Mouse (Mus musculus): Measurements from ENCODE around the gene Myo15b.

The Myo15b gene

DNA sequence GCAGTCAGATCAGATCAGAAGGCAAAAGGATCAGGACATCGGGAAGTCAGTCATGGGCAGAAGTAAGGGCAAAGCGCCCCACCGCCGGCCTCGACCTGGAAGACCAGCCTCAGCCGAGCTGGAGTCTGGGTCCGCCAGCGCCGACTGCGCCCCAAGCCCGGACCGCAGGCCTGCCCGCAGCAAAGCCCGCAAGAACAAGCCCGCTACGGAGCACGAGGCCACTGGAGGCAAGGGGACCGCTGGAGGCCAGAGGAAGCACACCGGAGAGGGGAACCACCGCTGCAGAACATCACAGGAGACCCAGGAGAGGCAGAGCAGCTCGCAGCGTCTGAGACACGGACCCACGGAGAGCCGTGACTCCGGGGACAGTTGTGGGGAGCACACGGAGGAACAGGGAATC, at the start of gene Myo15b:
TSS of gene Myo15b (plus strand) at position 53 of the 400 bp plus-strand sequence.
- no peak for DNase-seq

DNA sequence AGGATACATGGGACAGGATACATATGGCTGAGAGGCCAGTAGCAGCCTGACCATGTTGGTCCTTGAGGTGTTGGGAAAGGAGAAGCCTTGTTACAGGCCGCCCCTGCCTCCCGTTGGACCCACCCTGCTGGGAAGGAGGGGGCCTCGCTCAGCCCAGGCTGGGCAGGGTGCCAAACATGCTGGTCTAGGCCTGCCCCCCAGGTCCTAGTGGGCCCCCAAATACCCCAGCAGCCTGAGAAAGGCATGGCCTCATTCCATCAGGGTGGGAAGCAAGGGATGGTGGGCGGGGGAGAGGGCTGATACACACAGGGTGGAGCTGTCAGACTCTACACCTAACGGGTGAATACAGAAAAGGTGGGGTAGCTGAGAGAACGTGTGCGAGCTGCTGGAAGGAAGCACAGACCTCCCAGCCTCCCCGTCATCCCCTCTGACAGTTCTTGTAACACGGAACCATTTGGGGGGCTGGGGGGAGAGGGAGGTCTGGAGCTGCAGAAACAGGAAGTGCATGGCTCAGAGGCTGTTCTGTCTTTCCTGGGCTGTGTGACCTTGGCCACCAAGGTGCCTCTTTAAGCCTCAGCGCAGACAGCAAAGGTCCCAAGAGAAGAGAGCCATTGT, 49.4 kb upstream of the Myo15b start:
- DNase-seq: no peak

DNA sequence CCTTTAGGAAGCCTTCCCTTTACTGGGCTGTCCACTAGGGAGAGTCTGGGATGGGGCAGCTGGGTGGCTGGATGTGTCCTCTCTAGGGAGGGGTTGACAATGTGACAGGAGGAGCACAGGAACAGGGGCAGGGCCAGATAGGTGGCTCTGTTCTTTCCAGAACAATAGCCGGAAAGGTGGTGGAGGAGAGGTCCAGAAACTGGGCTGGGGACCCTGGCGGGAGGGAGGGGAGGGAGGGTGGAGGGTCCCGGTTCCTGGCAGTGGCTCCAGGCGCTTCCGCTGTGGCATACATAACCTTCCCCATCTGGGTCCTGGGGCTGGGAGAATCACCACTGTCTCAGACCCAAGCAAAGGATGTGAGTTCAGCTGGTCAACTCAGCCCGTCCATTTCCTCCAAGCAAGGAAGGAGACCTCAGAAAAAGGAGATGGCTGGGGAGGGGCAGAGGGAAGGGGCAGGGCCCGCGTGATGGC, 48.9 kb upstream of the Myo15b start:
- DNase-seq: no peak

DNA sequence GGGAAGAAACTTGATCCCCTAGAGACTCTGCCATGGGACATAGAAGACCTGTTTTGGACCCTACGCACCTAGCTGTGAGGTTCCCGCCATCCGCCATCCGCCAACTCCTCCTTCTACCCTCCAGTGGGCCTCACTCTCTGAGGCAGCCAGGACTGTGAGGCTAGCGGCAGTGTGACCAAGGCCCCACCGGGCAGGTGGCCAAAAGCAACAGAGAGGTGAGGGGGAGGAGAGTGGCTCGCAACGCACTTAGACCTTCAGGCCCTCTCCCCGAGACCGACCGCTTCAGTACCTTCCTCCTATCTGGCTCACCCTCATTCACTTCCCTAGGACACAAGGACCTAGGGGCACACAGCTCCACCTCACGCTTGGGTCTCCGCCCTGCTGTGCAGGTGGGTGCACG, 47.8 kb upstream of the Myo15b start:
- DNase-seq: no peak

DNA sequence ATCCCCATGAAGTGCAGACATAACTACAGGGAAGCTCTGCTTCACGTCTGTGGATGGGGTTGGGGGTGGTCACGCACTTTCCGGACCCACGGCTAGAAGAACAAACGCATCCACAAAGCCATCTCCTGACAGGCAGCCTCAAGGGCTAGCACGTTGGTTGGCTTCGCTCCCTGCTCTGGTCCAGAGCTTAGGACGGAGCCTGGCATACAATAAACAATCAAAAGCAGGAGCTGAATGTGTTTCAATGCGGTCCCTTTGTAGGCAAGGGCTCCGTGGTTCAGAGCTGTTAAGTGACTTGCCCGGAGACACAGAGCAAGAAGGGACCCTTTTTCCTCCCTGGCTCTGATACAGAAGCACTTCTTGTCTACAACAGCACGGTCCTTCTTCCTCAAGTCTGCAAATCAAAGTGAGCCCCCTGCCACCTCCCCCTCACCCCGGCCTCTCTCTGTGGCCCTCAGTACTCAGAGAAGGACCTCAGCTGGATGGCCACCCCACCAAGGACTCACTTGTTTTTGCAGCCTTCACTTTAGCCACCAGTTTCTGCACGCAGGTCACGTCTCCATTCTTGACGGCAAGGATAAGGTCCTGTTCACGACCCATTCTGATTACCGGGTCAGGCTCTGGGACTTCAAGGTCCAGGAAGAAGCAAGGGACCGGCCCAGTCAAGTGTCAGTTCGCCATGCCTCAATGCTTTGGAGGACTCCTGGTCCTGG, 46.7 kb upstream of the Myo15b start:
- no peak for DNase-seq

DNA sequence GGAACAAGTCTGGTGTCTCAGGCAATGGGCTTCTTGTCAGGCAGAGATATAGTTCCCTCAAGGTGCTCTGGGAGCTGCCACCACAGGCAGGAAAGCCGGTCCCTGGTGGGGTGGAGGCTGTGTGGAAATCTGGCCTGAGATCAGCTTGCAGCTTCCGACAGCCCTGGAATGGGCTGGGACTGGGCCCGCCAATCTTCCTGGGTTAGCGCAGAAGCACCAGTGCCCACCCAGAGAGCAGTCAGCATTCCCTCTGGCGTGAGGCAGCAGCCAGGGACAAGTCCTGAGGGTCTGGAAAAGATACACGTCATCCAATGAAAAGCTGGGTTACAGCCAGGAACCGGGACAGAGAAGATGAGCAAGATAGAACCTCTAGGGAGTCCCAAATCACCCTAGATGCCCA, 46.1 kb upstream of the Myo15b start:
- DNase-seq: no peak

DNA sequence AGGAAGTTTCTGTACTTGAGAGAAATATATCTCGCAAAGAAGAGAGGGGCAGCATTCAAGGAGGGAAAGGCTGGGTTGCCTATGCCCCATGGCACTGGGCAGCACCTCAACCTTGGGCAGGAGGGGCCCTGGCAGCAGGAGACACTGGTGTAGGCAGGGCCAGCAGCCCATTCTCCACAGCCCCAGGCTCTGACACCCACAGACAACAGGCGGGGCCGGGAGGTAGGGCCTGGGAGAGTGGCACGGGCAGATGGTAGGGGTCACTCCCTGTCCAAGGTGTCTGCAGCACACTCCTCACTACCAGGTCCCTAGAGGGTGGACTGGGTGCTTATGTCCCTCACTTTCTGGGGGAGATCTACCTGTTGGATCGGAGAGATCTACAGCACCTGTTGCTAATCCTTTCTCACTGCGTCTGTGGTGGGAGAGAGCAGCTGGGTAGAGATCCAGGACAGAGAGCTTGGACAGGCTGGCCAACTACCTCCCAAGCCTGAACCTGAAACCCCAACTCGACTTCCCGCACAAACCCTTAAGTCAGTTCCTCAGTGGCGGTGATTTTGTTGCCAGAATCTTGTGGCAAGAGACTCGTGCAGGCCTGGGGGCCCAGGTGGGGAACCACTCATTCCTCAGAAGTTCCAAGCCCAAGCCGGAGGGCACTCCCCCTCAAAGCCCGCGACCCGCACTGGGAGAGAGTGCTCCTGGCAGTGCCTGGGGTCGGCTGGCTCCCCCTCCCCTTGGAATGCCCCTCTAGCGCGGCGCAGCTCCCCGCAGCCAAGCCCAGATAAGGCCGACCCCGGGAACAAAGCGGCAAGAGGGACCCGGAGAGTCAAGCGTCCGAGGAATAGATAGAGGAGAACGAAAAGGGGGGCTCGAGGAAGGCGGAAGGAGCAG, 45.4 kb upstream of the Myo15b start:
- DNase-seq: peak in 1 of 2 experiments; percentile 29

DNA sequence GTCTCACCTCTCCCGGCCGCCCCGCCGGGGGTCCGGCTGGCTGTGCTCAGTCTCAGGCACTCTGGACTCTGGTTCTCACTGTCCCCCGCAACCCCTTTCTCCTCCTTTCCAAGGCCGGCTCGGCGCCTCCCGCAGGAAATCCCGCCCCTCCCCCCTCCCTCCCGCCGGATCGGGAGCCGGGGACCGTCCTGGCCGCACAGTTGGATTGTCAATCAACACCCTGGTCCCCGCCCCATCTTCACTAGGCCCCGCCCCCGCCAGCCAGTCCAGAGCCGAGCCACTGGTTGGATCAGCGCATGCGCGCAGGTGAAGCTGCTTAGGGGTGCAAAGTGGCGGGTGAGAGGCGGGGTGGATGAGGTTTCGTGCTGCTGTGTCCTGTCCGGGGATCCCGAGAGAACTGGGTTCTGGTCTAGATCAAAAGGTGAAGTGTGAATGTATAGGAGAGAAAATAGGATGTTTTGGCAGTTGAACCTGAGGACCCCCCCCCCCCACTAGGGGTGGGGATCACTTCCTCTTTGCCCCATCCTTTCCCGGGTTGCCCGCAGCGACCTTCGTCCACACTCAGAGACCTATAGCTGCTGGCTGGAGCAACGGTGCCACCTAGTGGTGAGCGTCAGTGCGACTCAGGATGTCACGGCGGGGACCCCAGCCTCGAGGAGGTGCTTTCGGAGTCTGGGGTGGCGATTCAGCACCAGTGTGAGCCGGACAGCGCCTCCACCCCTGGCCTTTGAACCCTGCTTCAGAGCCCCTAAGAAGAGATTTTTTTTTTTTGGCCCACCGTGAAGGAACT, 44.5 kb upstream of the Myo15b start, which contains the start of gene Caskin2:
TSS of gene Caskin2 (minus strand) at position 133 of the 790 bp plus-strand sequence.
- peak; percentile 95 for DNase-seq

DNA sequence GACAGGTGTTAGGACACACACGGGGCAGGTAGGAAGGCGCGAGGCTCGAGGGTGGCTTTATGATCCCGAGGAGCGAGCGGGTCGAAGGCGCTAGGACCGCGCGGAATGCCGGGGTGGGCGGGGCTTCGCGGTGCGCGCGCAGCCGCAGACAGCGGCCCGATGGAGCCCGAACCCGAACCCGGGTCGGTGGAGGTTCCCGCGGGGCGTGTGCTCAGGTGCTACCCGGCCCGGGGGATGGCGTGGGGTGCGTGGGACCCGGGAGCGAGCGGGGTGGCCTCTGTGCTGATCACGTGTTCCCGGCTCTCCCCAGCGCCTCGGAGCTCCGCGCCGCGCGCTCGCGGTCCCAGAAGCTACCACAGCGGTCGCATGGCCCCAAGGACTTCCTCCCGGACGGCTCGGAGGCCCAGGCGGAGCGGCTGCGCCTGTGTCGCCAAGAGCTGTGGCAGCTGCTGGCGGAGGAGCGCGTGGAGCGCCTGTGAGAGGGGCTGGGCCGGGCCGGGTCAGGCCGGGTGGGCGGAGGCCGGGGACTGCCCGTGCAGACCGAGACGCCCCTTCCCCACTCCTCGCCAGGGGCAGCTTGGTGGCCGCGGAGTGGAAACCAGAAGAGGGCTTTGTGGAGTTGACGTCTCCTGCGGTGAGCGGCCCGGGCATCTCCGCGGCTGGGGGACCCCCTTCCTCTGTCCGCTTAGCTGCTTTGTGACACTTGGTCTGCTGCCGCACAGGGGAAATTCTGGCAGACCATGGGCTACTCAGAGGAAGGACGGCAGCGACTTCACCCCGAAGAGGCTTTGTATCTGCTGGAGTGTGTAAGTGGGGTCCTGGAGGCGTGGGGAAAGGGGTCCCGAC, 43.4 kb upstream of the Myo15b start, which contains the start of gene Tsen54:
TSS of gene Tsen54 (plus strand) at position 120 of the 846 bp plus-strand sequence.
- peak; percentile 91 to 94 for DNase-seq

DNA sequence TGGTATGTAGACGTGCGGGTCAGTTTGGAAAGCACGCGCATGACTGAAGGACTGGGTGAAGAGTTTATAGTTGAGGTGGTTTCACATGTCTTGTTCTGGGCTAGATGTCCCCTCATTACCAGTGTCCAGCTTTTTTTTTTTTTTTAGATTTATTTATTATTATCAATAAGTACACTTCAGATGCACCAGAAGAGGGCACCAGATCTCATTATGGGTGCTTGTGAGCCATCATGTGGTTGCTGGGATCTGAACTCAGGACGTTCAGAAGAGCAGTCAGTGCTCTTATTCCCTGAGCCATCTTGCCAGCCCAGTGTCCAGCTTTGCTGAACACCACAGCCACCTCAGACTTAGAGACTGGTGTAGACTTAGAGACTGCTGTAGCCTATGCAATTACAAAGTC, 40.9 kb upstream of the Myo15b start:
- DNase-seq: no peak

DNA sequence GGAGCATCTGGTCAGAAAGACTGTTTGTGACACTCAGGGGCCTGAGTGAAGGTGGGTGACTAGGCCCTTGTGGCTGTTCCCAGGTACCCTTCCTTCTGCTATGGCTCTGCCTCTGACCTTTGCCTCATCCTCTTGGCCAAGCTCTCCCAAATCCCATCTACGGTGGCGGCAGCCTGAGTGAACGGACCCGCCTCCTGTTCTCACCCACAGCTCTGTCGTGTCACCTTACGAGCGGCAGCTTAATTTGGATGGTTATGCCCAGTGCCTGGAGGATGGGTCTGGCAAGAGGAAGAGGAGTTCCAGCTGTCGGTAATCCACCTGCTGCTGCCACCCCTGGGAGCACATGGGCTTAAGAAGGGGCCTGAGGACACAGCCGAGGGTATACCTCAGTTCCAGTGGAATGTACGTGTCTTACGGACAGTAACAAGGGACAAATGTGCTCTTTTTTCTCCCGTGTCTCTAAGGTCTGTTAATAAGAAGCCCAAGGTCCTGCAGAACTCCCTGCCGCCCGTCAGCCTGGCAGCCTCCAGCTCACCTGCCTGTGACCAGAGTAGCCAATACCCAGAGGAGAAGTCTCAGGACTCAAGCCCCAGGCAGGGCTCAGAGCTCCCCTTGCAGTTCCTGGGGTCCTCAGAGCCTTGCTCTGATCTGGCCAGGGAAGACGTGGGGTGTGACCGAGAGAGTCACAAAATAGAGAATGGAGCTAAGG, 38.1 kb upstream of the Myo15b start:
- no peak for DNase-seq

DNA sequence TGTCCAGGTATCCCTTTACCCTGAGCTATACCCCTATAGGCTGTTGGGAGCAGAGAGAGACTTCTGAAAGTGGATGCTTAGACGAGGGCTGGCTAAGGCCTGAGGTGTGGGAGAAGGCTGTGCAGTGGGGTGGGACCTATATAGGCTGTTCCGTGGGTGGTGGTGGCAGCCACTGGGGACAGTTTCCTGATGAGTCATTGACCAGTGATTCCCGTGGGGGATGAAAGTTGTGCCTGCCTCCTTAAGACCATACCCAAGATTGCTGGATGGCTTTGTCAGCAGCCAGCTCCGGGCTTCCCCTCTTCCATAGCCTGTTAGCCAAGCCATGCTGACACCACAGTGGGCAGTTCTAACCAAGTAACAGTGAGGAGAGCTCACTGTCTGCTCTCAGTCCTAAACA, 37.2 kb upstream of the Myo15b start:
- no peak for DNase-seq

DNA sequence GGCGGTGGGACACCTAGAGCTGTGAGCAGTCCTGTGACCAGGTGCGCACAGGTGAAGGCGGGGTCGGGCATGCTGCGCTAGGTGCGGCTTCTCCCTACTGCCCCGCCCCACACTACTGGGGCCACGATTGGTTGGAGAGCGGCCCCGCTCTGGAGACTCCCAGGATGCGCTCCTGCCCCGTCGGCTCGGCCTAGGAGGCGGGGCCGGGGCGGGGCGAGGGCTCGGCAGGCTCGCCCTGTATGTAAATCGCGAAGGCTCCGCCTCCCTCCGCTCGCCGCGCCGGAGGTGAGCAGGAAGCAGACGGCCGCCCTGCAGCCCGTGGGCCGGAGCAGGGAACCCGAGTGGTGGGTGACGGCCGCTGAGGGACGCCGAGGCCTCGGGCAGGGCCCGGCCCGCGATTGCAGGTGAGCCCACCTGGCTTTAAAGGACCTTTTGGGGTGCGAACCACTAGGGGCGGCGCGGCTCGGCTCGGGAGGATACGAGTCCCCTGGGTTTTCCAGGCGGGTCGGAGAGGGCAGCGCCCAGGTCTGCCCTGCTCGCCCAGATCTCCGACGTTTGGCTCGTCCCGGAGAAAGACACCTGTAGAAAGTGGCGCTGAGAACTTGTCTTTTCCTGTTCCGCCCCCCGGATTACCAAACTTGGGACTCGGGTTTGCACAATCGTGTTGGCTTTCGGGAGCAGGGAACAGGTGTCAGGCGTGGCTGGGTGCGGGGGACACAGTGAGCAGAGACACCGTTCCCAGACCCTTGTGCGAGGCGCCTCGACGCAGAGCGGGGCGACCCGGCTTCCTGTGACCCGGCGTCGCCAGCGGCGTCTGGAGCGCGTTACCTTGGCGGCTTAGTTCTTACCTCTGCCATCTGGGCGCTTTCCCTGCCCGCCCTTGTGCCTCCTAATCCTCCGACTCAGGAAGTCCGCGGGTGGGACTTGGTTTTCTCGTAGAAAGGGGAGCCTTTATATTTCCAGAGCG, 34.1 kb upstream of the Myo15b start, which contains the start of gene Llgl2:
TSS of gene Llgl2 (plus strand) at position 276 of the 967 bp plus-strand sequence.
- DNase-seq: peak; percentile 71 to 82

DNA sequence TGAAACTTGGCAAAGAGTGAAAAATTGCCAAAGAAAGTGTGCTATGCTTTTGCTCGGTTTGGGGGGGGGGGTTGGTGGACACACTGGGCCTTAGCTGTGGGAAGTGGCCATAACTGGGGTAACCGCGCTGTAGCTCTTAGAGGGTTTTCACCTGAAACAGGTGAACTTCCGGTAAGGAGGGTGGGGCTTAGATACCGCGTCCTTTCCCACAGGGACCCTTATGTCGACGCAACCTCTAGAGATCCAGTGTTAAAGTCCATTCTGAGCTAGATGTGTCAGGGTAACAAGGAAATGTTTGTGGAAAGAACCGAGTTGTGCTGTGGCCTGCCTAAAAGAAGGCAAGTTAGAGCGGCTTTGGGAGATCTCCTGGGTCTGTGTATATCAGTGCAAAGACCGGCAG, 33.4 kb upstream of the Myo15b start:
- no peak for DNase-seq

DNA sequence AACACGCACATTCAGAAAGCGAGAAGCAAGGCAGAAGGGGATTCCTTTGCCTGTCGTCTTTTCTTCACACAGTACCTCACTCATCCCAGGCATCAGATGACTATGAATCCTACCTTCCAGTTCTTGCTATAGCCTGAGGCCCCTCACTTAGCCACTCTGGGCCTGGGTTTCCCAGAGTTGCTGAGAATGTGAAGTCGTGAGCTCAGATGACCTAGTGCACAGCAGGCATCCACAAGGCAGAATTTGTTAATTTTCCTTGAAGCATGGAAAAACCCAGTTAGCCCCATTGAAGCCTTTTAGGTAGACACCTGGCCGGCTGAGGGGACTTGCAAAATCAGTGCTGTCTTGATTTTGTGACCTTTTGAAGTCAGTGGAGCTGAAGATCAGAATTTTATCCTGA, 31.7 kb upstream of the Myo15b start:
- no peak for DNase-seq

DNA sequence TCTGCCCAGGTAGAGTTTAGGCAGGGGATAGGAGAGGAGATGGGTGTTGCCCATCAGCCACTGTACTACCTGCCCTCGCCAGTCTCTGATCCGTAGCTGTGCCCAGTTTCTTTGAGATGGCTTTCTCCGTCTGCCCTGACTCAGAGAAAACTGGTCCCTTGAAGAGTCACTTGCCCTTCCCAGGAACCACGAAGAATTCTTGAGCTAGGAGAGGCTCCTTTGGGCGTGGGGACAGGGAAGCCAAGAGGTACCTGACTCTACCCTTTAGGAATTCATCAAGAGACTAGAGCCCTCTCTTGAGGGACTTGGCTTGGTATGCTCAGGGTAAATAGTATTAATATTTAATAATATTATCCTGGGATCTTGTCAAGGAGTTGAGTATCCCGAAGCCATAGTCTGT, 30.6 kb upstream of the Myo15b start:
- DNase-seq: no peak

DNA sequence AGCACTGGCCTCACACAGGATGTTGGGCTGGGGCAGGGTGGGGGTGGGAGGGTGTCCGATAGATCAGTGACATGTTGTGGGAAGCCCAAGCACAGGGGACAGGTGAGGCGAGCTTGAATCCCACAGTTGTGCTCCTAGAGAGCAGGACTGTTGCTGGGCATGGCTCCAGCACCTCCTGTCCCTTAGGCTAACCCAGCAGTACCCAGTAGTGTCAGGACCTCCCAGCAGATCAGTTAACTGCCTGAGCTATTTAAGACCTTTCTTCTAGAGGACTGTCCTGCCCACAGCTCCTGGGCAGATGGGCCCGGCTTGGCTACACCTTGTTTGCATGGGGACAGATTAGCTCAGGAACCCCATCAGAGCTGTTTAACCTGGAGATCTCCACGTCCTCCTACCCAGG, 29.2 kb upstream of the Myo15b start:
- no peak for DNase-seq

DNA sequence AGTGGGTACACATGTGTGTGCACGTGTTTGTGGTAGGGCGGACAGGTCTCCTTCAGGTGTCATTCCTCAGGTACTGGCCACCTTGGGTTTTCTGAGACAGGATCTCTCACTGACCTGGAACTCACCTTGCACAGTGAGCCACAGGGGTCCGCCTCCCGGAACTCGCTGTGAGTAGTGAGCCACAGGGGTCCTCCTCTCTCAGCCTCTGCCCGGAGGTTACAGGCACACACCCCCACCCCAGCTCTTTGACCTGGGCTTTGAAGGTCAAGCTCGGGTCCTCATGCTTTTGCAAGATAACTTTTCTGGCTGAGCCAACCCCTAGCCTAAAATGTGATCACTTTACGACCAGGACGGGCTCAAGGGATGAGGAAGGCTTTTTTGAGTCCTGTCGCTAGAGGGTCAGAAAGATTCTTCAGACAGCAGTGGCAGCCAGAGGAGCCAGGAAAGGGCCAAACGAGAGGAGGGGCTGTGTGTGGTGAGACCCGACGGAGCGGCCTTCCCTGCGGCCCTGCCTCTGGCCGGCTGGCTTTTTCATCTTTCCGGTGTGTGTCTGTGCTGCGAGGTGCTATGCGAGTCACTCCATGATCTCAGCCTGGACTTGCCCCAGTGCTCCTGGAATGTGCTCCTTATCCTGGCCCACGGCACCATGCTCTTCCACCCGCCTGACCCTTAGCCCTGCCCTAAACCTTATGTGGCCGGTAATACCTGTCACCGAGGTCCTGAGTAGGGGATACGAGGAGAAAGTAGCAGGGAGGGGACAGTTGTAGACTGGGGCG, 27.5 kb upstream of the Myo15b start:
- no peak for DNase-seq

DNA sequence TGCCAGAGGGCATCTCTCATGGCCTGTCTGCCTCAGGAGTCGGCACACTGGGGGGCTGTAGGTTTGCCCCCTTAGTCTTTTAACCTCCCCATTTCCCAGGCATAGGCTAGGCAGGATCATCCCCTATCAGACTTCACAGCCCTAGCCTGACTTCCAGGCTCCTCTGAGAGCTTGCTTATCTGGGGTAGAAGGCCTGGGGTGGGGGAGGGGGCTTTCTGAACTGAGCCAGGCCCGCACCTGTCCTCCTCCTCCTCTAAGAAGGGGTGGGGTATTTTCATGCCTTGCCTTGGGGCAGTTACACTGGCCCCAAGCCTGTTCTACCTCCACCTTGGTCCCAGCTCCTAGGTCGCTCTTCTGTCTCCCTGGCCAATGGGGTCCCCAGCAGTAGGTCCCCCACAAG, 26.7 kb upstream of the Myo15b start:
- no peak for DNase-seq
